Mouse (Mus musculus) thymus, postnatal 36 days (tissue): Measurements from ENCODE around the gene Gm12355.

ENCODE experiments used
- DNase-seq, 2 experiments: peaks; one replicate each; pipeline ENCODE4 v3.0.0; 2022; ENCODE audit warnings: mixed read lengths in 2 of 2

The Gm12355 gene

GRCm38 (mm10) chr11:98581286-98582029 lies 44.0 kb downstream of the Gm12355 start:
- no peak for DNase-seq

- no peak for DNase-seq
These were observed 45.0 kb downstream of the Gm12355 start for GRCm38 (mm10) chr11:98580301-98581121.

GRCm38 (mm10) chr11:98577776-98578175 lies 47.7 kb downstream of the Gm12355 start:
- DNase-seq, result no peak
